Mouse (Mus musculus): ENCODE measurements at regions not wholly inside any gene's neighbourhood (a gene's known extent, or its start where the extent isn't known, plus 50 kb on each side); places are given as distances from the start of the nearest gene placed in this dataset.

- Histone ChIP-seq H3K4me3 (ENCODE audit: low read depth, low read length) (no peak overlapping the region), H3K9me3 (ENCODE audit: control insufficient read depth, low read length) (no peaks in the 10 kb centered on the region), H3K36me3 (ENCODE audit: control insufficient read depth, insufficient read depth, low read length) (no peaks in the 10 kb centered on the region), H3K27me3 (ENCODE audit: control insufficient read depth, insufficient read depth, low read length) (no peaks in the 10 kb centered on the region), H3K9ac (ENCODE audit: low read length) (no peak overlapping the region), H3K4me2 (ENCODE audit: low read depth, low read length, severe bottlenecking) (no peak overlapping the region), H3K27ac (ENCODE audit: low read depth, low read length) (no peak overlapping the region), H3K4me1 (replicated peaks; ENCODE audit: control insufficient read depth, insufficient read depth, low read length) (no peaks in the 10 kb centered on the region; the same call in 1 of the 2 replicates)
- no peak for DNase-seq (ENCODE audit: low spot score)
- WGBS: 88% methylated on average over 4 of the region's 4 CpGs
- no peak for ATAC-seq (replicated peaks; ENCODE audit: low FRiP score)
Observed at GRCm38 (mm10) chr12:27648602-27649001, 306.2 kb upstream of the Sox11 start.

DNA sequence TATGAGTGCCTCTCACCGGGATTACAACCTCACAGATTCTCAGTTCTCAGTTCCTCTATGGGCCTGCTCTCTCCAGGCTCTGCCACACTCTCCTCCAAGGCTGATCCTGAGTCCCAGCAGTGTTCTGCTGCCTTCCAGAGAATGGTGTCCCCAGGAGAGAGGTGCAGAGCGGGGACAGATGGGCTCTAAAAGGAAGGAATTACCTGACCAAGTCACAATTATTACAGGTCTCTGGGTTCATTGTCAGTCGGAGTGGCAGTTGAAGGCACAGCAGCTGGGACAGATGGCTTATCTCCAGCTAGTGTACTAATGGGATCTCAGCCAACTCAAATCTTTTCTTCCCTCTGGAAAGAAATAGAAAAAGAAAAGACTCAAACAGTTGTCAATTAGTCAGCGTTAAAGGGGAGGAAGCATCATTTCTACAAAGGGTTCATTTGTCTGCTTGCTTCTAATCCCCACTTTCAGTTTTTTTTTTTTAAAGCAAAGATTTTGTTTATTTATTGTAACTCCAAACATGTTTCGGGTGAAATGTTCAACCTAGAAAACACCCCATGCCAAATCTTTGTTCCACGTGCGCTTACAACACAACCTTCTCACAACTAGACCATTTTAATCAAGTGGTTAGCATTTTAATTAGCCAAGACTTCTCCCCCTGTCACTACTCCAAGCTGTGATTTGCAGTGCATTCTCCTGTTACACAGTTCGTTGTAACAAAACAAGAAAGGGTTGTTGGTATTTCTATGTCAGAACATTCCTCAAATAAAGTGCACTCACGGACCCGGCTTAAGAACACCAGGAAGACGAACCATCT is 304.3 kb upstream of the Sox11 start:
- WGBS: 39% methylated on average over 11 of the region's 11 CpGs
- ATAC-seq (replicated peaks; ENCODE audit: low FRiP score) (peak; percentile 67), DNase-seq (ENCODE audit: low spot score) (peak; percentile 52)
- Histone ChIP-seq H3K27me3 (ENCODE audit: control insufficient read depth, insufficient read depth, low read length) (no peaks in the 10 kb centered on the region), H3K27ac (ENCODE audit: low read depth, low read length) (peak overlapping the region; percentile 55; the same call in 1 of the 2 replicates), H3K9ac (ENCODE audit: low read length) (no peak overlapping the region; the same call in 1 of the 2 replicates), H3K4me2 (ENCODE audit: low read depth, low read length, severe bottlenecking) (no peak overlapping the region), H3K4me3 (ENCODE audit: low read depth, low read length) (no peak overlapping the region), H3K9me3 (ENCODE audit: control insufficient read depth, low read length) (no peaks in the 10 kb centered on the region), H3K36me3 (ENCODE audit: control insufficient read depth, insufficient read depth, low read length) (no peaks in the 10 kb centered on the region), H3K4me1 (replicated peaks; ENCODE audit: control insufficient read depth, insufficient read depth, low read length) (no peaks in the 10 kb centered on the region; the same call in 1 of the 2 replicates)

DNA sequence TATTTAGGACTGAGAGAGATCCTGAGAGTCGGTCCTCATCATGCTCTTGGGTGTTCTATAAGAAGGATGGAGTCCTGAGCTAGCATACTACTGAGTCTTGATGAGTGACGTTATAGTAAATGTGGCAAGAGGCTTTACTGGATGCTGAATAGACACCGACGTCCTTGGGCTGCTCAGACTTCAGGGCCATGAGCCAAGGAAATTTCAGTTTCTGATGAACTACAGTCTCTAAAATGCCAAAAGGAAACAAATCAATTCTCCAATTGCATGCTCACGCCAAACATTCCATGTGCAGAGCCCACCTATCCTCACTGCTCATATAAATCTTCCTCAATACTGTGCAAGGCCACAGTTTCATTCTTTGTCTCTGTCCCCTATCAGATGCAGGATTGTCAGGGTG is 277.2 kb upstream of the Sox11 start:
- no peak overlapping the region for H3K27ac ChIP-seq (ENCODE audit: low read depth, low read length)

GRCm38 (mm10) chr12:27604061-27604679 is 261.8 kb upstream of the Sox11 start:
- no peak overlapping the region for H3K27ac ChIP-seq (ENCODE audit: low read depth, low read length)
- no peaks in the 10 kb centered on the region for H3K4me1 ChIP-seq (replicated peaks; ENCODE audit: control insufficient read depth, insufficient read depth, low read length)
- WGBS: 85% methylated on average over 1 of the region's 1 CpGs
- H3K9ac ChIP-seq (ENCODE audit: low read length): no peak overlapping the region
- no peak for DNase-seq (ENCODE audit: low spot score)
- H3K4me3 ChIP-seq (ENCODE audit: low read depth, low read length): no peak overlapping the region
- no peaks in the 10 kb centered on the region for H3K36me3 ChIP-seq (ENCODE audit: control insufficient read depth, insufficient read depth, low read length)
- ATAC-seq (replicated peaks; ENCODE audit: low FRiP score): no peak
- H3K4me2 ChIP-seq (ENCODE audit: low read depth, low read length, severe bottlenecking): no peak overlapping the region
- no peaks in the 10 kb centered on the region for H3K27me3 ChIP-seq (ENCODE audit: control insufficient read depth, insufficient read depth, low read length)
- no peaks in the 10 kb centered on the region for H3K9me3 ChIP-seq (ENCODE audit: control insufficient read depth, low read length)

More for the DNA sequence above, 277.2 kb upstream of the Sox11 start:
- Histone ChIP-seq H3K9me3 (ENCODE audit: control insufficient read depth, low read length) (no peaks in the 10 kb centered on the region), H3K36me3 (ENCODE audit: control insufficient read depth, insufficient read depth, low read length) (no peaks in the 10 kb centered on the region), H3K4me3 (ENCODE audit: low read depth, low read length) (no peak overlapping the region), H3K4me1 (replicated peaks; ENCODE audit: control insufficient read depth, insufficient read depth, low read length) (no peaks in the 10 kb centered on the region), H3K9ac (ENCODE audit: low read length) (no peak overlapping the region), H3K4me2 (ENCODE audit: low read depth, low read length, severe bottlenecking) (no peak overlapping the region), H3K27me3 (ENCODE audit: control insufficient read depth, insufficient read depth, low read length) (no peaks in the 10 kb centered on the region)
- DNase-seq (ENCODE audit: low spot score) (no peak), ATAC-seq (replicated peaks; ENCODE audit: low FRiP score) (no peak)
- 89% methylated on average over 5 of the region's 5 CpGs for WGBS

GRCm38 (mm10) chr12:27599149-27599548 is 256.8 kb upstream of the Sox11 start:
- DNase-seq (ENCODE audit: low spot score): peak; percentile 78
- H3K4me2 ChIP-seq (ENCODE audit: low read depth, low read length, severe bottlenecking): no peak overlapping the region
- no peaks in the 10 kb centered on the region for H3K36me3 ChIP-seq (ENCODE audit: control insufficient read depth, insufficient read depth, low read length)
- H3K27ac ChIP-seq (ENCODE audit: low read depth, low read length): no peak overlapping the region
- H3K27me3 ChIP-seq (ENCODE audit: control insufficient read depth, insufficient read depth, low read length): no peaks in the 10 kb centered on the region
- no peak overlapping the region for H3K9ac ChIP-seq (ENCODE audit: low read length)
- H3K9me3 ChIP-seq (ENCODE audit: control insufficient read depth, low read length): no peaks in the 10 kb centered on the region
- H3K4me3 ChIP-seq (ENCODE audit: low read depth, low read length): no peak overlapping the region
- no peak for ATAC-seq (replicated peaks; ENCODE audit: low FRiP score)
- WGBS: 38% methylated on average over 8 of the region's 8 CpGs
- H3K4me1 ChIP-seq (replicated peaks; ENCODE audit: control insufficient read depth, insufficient read depth, low read length): no peaks in the 10 kb centered on the region; the same call in 1 of the 2 replicates

GRCm38 (mm10) chr12:27597878-27598277 is 255.5 kb upstream of the Sox11 start:
- Histone ChIP-seq H3K27ac (ENCODE audit: low read depth, low read length) (peak overlapping the region; percentile 37; the same call in 1 of the 2 replicates), H3K27me3 (ENCODE audit: control insufficient read depth, insufficient read depth, low read length) (no peaks in the 10 kb centered on the region), H3K4me1 (replicated peaks; ENCODE audit: control insufficient read depth, insufficient read depth, low read length) (no peaks in the 10 kb centered on the region; the same call in 1 of the 2 replicates), H3K4me3 (ENCODE audit: low read depth, low read length) (no peak overlapping the region), H3K9me3 (ENCODE audit: control insufficient read depth, low read length) (no peaks in the 10 kb centered on the region), H3K9ac (ENCODE audit: low read length) (no peak overlapping the region), H3K4me2 (ENCODE audit: low read depth, low read length, severe bottlenecking) (no peak overlapping the region), H3K36me3 (ENCODE audit: control insufficient read depth, insufficient read depth, low read length) (no peaks in the 10 kb centered on the region)
- ATAC-seq (replicated peaks; ENCODE audit: low FRiP score) (no peak), DNase-seq (ENCODE audit: low spot score) (peak; percentile 51)
- WGBS: 47% methylated on average over 7 of the region's 7 CpGs

GRCm38 (mm10) chr12:27597322-27597721 is 254.9 kb upstream of the Sox11 start:
- Histone ChIP-seq H3K4me3 (ENCODE audit: low read depth, low read length) (no peak overlapping the region), H3K27ac (ENCODE audit: low read depth, low read length) (no peak overlapping the region; the same call in 1 of the 2 replicates), H3K4me1 (replicated peaks; ENCODE audit: control insufficient read depth, insufficient read depth, low read length) (no peaks in the 10 kb centered on the region; the same call in 1 of the 2 replicates), H3K36me3 (ENCODE audit: control insufficient read depth, insufficient read depth, low read length) (no peaks in the 10 kb centered on the region), H3K9ac (ENCODE audit: low read length) (no peak overlapping the region), H3K27me3 (ENCODE audit: control insufficient read depth, insufficient read depth, low read length) (no peaks in the 10 kb centered on the region), H3K9me3 (ENCODE audit: control insufficient read depth, low read length) (no peaks in the 10 kb centered on the region), H3K4me2 (ENCODE audit: low read depth, low read length, severe bottlenecking) (no peak overlapping the region)
- DNase-seq (ENCODE audit: low spot score): no peak
- 49% methylated on average over 3 of the region's 3 CpGs for WGBS
- ATAC-seq (replicated peaks; ENCODE audit: low FRiP score): no peak

GRCm38 (mm10) chr12:27595576-27595975 is 253.2 kb upstream of the Sox11 start:
- H3K4me3 ChIP-seq (ENCODE audit: low read depth, low read length): no peak overlapping the region
- H3K4me1 ChIP-seq (replicated peaks; ENCODE audit: control insufficient read depth, insufficient read depth, low read length): no peaks in the 10 kb centered on the region; the same call in 1 of the 2 replicates
- no peak overlapping the region for H3K27ac ChIP-seq (ENCODE audit: low read depth, low read length)
- ATAC-seq (replicated peaks; ENCODE audit: low FRiP score) (no peak), DNase-seq (ENCODE audit: low spot score) (peak; percentile 50)
- H3K27me3 ChIP-seq (ENCODE audit: control insufficient read depth, insufficient read depth, low read length): no peaks in the 10 kb centered on the region
- no peak overlapping the region for H3K9ac ChIP-seq (ENCODE audit: low read length)
- no peaks in the 10 kb centered on the region for H3K9me3 ChIP-seq (ENCODE audit: control insufficient read depth, low read length)
- 80% methylated on average over 2 of the region's 2 CpGs for WGBS
- H3K4me2 ChIP-seq (ENCODE audit: low read depth, low read length, severe bottlenecking): no peak overlapping the region
- H3K36me3 ChIP-seq (ENCODE audit: control insufficient read depth, insufficient read depth, low read length): no peaks in the 10 kb centered on the region

Data from forebrain, embryonic 11.5 days (tissue).